Mouse (Mus musculus): ENCODE measurements around the gene Acss2. TPM values are rescaled to one million over a fixed set of nuclear protein-coding genes. Genes with fewer than 3 reads are reported as not detected.
"Not testable (repeated sequence)": the region's sequence is repeated elsewhere in the genome, so short reads cannot be mapped to it uniquely, and the experiment has no call there.

The Acss2 gene
- polyA plus RNA-seq, 1 experiment from 2014 or later = 15.3 TPM

DNA sequence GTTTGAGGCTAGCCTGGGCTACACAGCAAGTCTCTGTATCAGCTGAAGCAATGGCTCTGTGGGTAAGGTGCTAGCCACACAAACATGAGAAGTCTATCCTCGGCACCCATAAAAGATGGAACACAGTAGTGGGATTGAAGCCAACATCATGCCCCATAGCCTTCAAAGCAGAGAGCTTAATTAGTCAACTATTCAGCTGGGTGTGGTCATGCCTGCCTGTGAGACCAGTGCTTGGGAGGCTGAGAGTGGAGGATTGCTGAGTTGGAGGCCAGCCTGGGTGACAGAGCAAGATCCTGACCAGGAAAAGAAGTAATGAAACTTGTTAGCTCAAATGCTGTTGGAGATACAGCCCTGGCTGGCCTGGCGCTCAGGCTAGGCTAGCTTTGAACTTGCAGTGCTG, 73.1 kb downstream of the Acss2 start:
- Histone ChIP-seq H3K36me3 (ENCODE audit: control insufficient read depth, insufficient read depth, low read length) (no peaks in the 10 kb centered on the region), H3K4me3 (ENCODE audit: low read depth, low read length) (no peak overlapping the region), H3K9me3 (ENCODE audit: control insufficient read depth, low read length) (no peaks in the 10 kb centered on the region), H3K27ac (replicated peaks; ENCODE audit: low read depth, low read length) (no peak overlapping the region), H3K9ac (ENCODE audit: low read depth, low read length) (no peak overlapping the region), H3K4me2 (ENCODE audit: low read depth, low read length) (0 out of 2 replicates have a peak overlapping the region, but pooled peaks have one; percentile 79), H3K4me1 (ENCODE audit: control insufficient read depth, insufficient read depth, low read length) (peaks cover 10% of the 10 kb centered on the region), H3K27me3 (replicated peaks; ENCODE audit: control insufficient read depth, insufficient read depth, low read length) (no peaks in the 10 kb centered on the region)
- ATAC-seq (ENCODE audit: low read depth) (no peak), DNase-seq (ENCODE audit: low spot score) (no peak)
- 90% methylated on average over 2 of the region's 2 CpGs for WGBS

DNA sequence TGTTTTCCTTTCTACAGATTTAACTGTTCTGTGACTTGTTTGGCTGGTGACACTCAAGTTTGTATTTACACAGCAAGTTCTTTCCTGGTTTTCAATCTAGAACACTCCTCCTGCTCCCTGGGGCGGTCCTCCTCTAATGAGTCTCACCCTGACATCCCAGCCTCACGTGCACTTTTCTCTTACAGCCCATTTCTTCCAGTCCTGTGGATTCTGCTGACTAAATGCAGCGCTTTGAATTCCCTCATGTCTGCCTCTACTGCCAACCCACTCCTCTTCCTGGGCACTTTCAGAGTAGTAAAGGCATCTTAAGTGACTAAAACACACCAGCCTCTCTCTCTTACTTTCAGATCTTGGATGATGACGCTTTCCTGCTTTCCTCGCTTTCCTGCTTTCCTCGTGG, 73.9 kb downstream of the Acss2 start:
- 3% methylated on average over 6 of the region's 6 CpGs for WGBS
- H3K4me1 ChIP-seq (ENCODE audit: control insufficient read depth, insufficient read depth, low read length) = peaks cover 10% of the 10 kb centered on the region
- H3K4me3 ChIP-seq (ENCODE audit: low read depth, low read length) = peak overlapping the region; percentile 72
- no peaks in the 10 kb centered on the region for H3K9me3 ChIP-seq (ENCODE audit: control insufficient read depth, low read length)
- no peaks in the 10 kb centered on the region for H3K36me3 ChIP-seq (ENCODE audit: control insufficient read depth, insufficient read depth, low read length)
- DNase-seq (ENCODE audit: low spot score) (no peak), ATAC-seq (ENCODE audit: low read depth) (no peak)
- H3K27me3 ChIP-seq (replicated peaks; ENCODE audit: control insufficient read depth, insufficient read depth, low read length) = no peaks in the 10 kb centered on the region
- H3K9ac ChIP-seq (ENCODE audit: low read depth, low read length) = peak overlapping the region; percentile 88
- H3K27ac ChIP-seq (replicated peaks; ENCODE audit: low read depth, low read length) = peak overlapping the region; percentile 88
- H3K4me2 ChIP-seq (ENCODE audit: low read depth, low read length) = peak overlapping the region; percentile 79

DNA sequence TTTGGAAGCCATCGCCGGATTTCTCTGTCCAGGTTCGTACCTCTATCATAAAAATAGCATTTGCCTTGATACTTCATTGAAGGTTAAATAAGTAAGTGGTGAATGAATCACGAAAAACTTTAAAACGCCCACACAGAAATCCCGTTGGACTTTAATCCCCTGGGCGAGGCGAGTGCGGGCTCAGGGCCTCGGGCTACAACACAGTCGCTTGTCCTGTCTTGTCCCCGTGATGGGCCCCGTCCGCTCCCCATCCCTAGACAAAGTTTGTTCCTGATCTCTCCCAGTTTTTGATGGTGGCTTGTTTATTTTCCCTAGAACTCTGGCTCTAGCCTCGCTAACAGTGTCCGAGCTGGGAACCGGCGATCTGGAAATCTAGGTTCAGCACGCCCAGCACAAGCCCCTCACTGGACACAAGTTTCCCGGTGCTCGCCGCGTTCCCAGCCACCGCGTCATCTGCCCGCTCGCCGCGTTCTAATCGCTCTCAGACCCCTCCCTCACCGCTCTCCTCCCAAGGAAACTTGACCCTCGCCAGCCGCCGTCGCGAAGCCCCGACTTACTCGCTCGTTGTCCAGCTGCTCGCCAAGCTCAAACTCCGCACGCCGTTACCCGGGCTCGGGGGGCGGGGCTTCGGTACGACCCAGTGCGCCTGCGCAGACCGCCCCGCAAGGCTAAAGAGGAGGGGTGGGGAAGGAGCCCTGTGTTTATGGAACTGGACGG, 74.5 kb downstream of the Acss2 start, which contains the start of gene Gss:
Gene Gss, minus strand, starts transcription at position 674 of the 717 bp plus-strand sequence.
- H3K4me3 ChIP-seq (ENCODE audit: low read depth, low read length) = peak within 1 kb of the TSS; percentile 72
- H3K36me3 ChIP-seq (ENCODE audit: control insufficient read depth, insufficient read depth, low read length) = no peaks in the 10 kb centered on the region
- no peaks in the 10 kb centered on the region for H3K9me3 ChIP-seq (ENCODE audit: control insufficient read depth, low read length)
- ATAC-seq (ENCODE audit: low read depth) (peak; percentile 95), DNase-seq (ENCODE audit: low spot score) (peak; percentile 98)
- peaks cover 10% of the 10 kb centered on the region for H3K4me1 ChIP-seq (ENCODE audit: control insufficient read depth, insufficient read depth, low read length)
- 0% methylated on average over 38 of the region's 53 CpGs for WGBS
- peak within 1 kb of the TSS; percentile 88 for H3K27ac ChIP-seq (replicated peaks; ENCODE audit: low read depth, low read length)
- H3K27me3 ChIP-seq (replicated peaks; ENCODE audit: control insufficient read depth, insufficient read depth, low read length) = no peaks in the 10 kb centered on the region
- peak within 1 kb of the TSS; percentile 88 for H3K9ac ChIP-seq (ENCODE audit: low read depth, low read length)
- H3K4me2 ChIP-seq (ENCODE audit: low read depth, low read length) = peak within 1 kb of the TSS; percentile 79

DNA sequence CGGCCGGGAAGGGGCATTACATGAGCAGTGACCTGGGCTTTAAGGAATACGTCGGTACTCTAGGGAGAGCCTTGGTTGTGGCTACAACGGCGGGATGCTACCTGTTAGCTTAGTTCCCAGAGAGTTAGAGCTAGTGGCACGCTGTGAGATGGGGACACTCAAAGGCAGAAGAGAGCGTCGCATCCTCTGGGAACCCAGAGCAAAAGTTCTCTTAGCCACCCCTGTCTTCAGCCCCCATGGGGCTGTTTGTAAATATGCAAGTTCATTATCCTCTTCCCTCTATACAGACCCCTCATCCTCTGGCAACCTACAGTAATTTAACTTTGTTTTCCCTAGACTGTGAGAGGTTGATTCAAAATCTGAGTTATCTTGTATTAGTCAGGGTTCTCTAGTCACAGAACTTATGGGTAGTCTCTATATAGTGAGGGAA, 75.1 kb downstream of the Acss2 start:
- peaks cover 10% of the 10 kb centered on the region for H3K4me1 ChIP-seq (ENCODE audit: control insufficient read depth, insufficient read depth, low read length)
- H3K9me3 ChIP-seq (ENCODE audit: control insufficient read depth, low read length) = no peaks in the 10 kb centered on the region
- no peaks in the 10 kb centered on the region for H3K36me3 ChIP-seq (ENCODE audit: control insufficient read depth, insufficient read depth, low read length)
- peak overlapping the region; percentile 79 for H3K4me2 ChIP-seq (ENCODE audit: low read depth, low read length)
- no peak for DNase-seq (ENCODE audit: low spot score)
- no peaks in the 10 kb centered on the region for H3K27me3 ChIP-seq (replicated peaks; ENCODE audit: control insufficient read depth, insufficient read depth, low read length)
- peak overlapping the region; percentile 72 for H3K4me3 ChIP-seq (ENCODE audit: low read depth, low read length)
- H3K27ac ChIP-seq (replicated peaks; ENCODE audit: low read depth, low read length) = no peak overlapping the region
- ATAC-seq (ENCODE audit: low read depth) = no peak
- peak overlapping the region; percentile 88 for H3K9ac ChIP-seq (ENCODE audit: low read depth, low read length)
- 0% methylated on average over 9 of the region's 9 CpGs for WGBS

DNA sequence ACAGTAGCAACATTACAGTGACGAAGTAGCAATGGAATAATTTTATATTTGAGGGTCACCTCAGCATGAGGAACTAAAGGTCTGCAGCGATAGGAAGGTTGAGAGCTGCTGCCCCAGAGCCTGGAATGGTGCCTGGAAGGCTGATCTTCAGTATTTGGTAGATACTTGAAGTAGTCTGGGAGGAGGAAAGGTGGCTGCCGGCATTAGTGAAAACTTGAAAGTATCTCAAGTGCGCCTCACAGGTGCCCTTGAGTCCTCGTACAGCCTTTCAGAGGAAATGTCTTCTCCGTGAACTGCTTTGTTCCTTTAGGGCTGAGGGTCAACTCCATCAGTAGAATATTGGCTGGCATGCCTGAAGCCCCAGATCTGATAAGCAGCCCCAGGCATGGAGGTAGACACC, 77.8 kb downstream of the Acss2 start:
- no peak overlapping the region for H3K9ac ChIP-seq (ENCODE audit: low read depth, low read length)
- no peak overlapping the region for H3K27ac ChIP-seq (replicated peaks; ENCODE audit: low read depth, low read length)
- peaks cover 10% of the 10 kb centered on the region for H3K4me1 ChIP-seq (ENCODE audit: control insufficient read depth, insufficient read depth, low read length)
- H3K4me2 ChIP-seq (ENCODE audit: low read depth, low read length) = no peak overlapping the region
- H3K9me3 ChIP-seq (ENCODE audit: control insufficient read depth, low read length) = no peaks in the 10 kb centered on the region
- no peak for DNase-seq (ENCODE audit: low spot score)
- H3K4me3 ChIP-seq (ENCODE audit: low read depth, low read length) = no peak overlapping the region
- no peak for ATAC-seq (ENCODE audit: low read depth)
- H3K27me3 ChIP-seq (replicated peaks; ENCODE audit: control insufficient read depth, insufficient read depth, low read length) = no peaks in the 10 kb centered on the region
- H3K36me3 ChIP-seq (ENCODE audit: control insufficient read depth, insufficient read depth, low read length) = no peaks in the 10 kb centered on the region
- WGBS = 74% methylated on average over 6 of the region's 6 CpGs

DNA sequence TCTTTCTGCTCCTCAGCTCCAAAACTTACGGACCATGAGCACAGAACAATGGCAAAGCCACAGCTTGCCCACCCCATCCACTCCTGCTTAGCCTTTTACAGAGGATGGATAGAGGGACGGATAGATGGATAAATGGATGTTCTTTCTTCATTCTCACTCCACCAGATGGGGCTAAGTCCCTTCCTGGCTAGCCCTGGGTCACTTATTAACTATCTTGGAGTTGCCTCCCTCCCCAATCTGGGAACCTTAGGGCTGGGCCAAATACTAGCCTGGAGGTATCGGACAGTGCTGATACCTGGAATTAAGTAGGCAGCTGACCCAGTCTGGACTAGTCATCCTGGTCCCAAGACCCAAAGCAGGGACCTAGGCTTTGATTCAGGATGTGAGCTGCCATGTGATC, 86.0 kb downstream of the Acss2 start:
- Histone ChIP-seq H3K27ac (replicated peaks; ENCODE audit: low read depth, low read length) (no peak overlapping the region), H3K9me3 (ENCODE audit: control insufficient read depth, low read length) (no peaks in the 10 kb centered on the region), H3K4me1 (ENCODE audit: control insufficient read depth, insufficient read depth, low read length) (no peaks in the 10 kb centered on the region), H3K4me2 (ENCODE audit: low read depth, low read length) (no peak overlapping the region), H3K27me3 (replicated peaks; ENCODE audit: control insufficient read depth, insufficient read depth, low read length) (no peaks in the 10 kb centered on the region), H3K9ac (ENCODE audit: low read depth, low read length) (no peak overlapping the region), H3K36me3 (ENCODE audit: control insufficient read depth, insufficient read depth, low read length) (no peaks in the 10 kb centered on the region), H3K4me3 (ENCODE audit: low read depth, low read length) (no peak overlapping the region)
- ATAC-seq (ENCODE audit: low read depth) (no peak), DNase-seq (ENCODE audit: low spot score) (no peak)
- 63% methylated on average over 3 of the region's 3 CpGs for WGBS

DNA sequence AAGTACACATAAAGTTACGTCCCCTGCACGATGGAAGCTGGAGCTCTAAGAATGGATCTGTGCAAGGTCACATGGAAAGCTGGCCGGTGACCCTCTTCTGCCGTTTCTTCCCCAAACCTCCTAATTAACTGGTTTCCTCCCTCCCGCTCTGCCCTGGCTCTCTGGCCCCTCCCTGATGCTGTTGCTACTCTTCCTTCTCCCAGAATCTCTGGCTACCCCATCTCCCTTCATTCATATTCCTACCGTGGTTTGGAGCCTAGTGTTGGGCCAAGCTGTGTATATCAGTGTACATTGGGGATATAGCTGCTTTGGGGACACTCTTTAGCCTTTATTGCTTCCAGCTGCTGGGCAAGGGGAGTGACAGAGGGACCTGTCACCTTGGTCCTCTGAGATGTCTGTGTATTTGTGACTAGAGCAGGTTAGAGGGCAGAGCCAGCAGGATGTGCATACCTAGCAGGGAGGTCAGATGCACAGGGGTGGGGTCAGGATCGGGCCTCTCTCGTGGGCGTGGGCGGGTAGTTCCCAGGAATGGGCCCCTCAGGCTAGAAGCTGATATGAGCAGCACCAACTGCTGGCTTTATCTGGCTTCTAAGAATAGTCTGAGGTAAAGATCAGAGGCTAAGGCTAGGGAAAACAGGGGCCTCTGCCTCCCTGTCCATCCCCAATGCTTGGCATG, 87.0 kb downstream of the Acss2 start:
- H3K9ac ChIP-seq (ENCODE audit: low read depth, low read length) = no peak overlapping the region
- no peaks in the 10 kb centered on the region for H3K36me3 ChIP-seq (ENCODE audit: control insufficient read depth, insufficient read depth, low read length)
- DNase-seq (ENCODE audit: low spot score) (no peak), ATAC-seq (ENCODE audit: low read depth) (no peak)
- H3K4me1 ChIP-seq (ENCODE audit: control insufficient read depth, insufficient read depth, low read length) = no peaks in the 10 kb centered on the region
- WGBS = 22% methylated on average over 8 of the region's 10 CpGs
- H3K4me3 ChIP-seq (ENCODE audit: low read depth, low read length) = no peak overlapping the region
- H3K27me3 ChIP-seq (replicated peaks; ENCODE audit: control insufficient read depth, insufficient read depth, low read length) = no peaks in the 10 kb centered on the region
- H3K4me2 ChIP-seq (ENCODE audit: low read depth, low read length) = no peak overlapping the region
- no peaks in the 10 kb centered on the region for H3K9me3 ChIP-seq (ENCODE audit: control insufficient read depth, low read length)
- no peak overlapping the region for H3K27ac ChIP-seq (replicated peaks; ENCODE audit: low read depth, low read length)

DNA sequence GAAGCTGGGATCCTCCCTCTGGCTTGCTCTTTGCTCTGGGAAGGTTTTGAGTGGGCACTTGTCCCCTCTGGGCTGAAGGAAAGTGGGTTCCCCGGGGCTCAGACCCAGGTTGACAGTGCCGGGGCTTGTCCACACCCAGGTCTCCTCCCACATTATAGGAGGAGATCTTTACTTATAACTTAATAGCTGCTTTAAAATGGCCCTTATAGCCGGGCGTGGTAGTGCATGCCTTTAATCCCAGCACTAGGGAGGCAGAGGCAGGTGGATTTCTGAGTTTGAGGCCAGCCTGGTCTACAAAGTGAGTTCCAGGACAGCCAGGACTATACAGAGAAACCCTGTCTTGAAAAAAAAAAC, 87.5 kb downstream of the Acss2 start:
- WGBS = 71% methylated on average over 4 of the region's 4 CpGs
- H3K9ac ChIP-seq (ENCODE audit: low read depth, low read length); H3K27me3 ChIP-seq (replicated peaks; ENCODE audit: control insufficient read depth, insufficient read depth, low read length); H3K27ac ChIP-seq (replicated peaks; ENCODE audit: low read depth, low read length); H3K4me2 ChIP-seq (ENCODE audit: low read depth, low read length); H3K9me3 ChIP-seq (ENCODE audit: control insufficient read depth, low read length); H3K36me3 ChIP-seq (ENCODE audit: control insufficient read depth, insufficient read depth, low read length); H3K4me1 ChIP-seq (ENCODE audit: control insufficient read depth, insufficient read depth, low read length); DNase-seq (ENCODE audit: low spot score); ATAC-seq (ENCODE audit: low read depth); H3K4me3 ChIP-seq (ENCODE audit: low read depth, low read length): not testable (repeated sequence)

DNA sequence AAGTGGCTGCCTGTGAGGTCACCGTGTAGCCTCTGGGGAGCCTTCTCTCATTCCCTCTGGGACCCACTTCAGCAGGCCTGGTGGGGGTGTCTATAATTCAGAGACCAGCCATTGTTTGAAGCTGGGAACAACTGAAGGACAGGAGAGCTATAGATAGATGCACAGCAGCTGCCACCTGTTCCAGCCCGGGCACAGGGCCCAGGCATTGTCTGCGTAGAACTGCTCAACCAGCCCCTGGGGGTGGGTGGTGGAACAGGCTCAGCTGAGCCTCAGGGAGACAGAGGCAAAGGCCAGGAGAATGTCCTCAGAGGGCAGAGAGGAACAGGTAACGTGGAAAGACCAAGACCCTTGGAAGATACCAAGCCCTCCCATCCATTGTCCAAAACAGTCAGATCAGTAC, 88.6 kb downstream of the Acss2 start:
- Histone ChIP-seq H3K27ac (replicated peaks; ENCODE audit: low read depth, low read length) (no peak overlapping the region), H3K4me3 (ENCODE audit: low read depth, low read length) (no peak overlapping the region), H3K36me3 (ENCODE audit: control insufficient read depth, insufficient read depth, low read length) (no peaks in the 10 kb centered on the region), H3K27me3 (replicated peaks; ENCODE audit: control insufficient read depth, insufficient read depth, low read length) (no peaks in the 10 kb centered on the region), H3K4me2 (ENCODE audit: low read depth, low read length) (no peak overlapping the region), H3K9ac (ENCODE audit: low read depth, low read length) (no peak overlapping the region), H3K9me3 (ENCODE audit: control insufficient read depth, low read length) (no peaks in the 10 kb centered on the region), H3K4me1 (ENCODE audit: control insufficient read depth, insufficient read depth, low read length) (no peaks in the 10 kb centered on the region)
- DNase-seq (ENCODE audit: low spot score) (peak; percentile 61), ATAC-seq (ENCODE audit: low read depth) (peak; percentile 90)
- 78% methylated on average over 4 of the region's 4 CpGs for WGBS
